Mouse (Mus musculus): ENCODE results near the gene Farp2.

GRCm38 (mm10) chr1:93468626-93469025, 43.3 kb upstream of the Farp2 start:
- TF ChIP-seq GATA1 (IDR thresholded peaks at IDR 0.05; ENCODE audit: low read length) (no peak), TAL1 (IDR thresholded peaks at IDR 0.05; ENCODE audit: low read length) (no peak)

All from erythroblast, embryonic 14.5 days (primary cell).